Mouse (Mus musculus) midbrain, embryonic 11.5 days (tissue): ENCODE measurements around the gene Zbtb16. TPM values are rescaled to one million over a fixed set of nuclear protein-coding genes. Genes with fewer than 3 reads are reported as not detected.

ENCODE experiments used
- ATAC-seq: fragments of 200-750 bp; cut with Nextera tagmentation; 2 replicates; pipeline ENCODE4 v1.8.0; 2017; ENCODE audit warnings: moderate TSS enrichment, moderate library complexity; ENCODE audit not compliant: low FRiP score
- DNase-seq: peaks from one replicate; pipeline ENCODE4 v3.0.0; 2015; ENCODE audit warnings: low spot score; ENCODE audit errors: missing footprints
- H3K27ac ChIP-seq: fragments of 300-500 bp; sonication (generic); 2 replicates; pipeline ENCODE4 v1.5.1; 2014; ENCODE audit warnings: low read depth, low read length
- H3K27me3 ChIP-seq: fragments of 300-500 bp; sonication (generic); 2 replicates; pipeline ENCODE4 v1.6.1; 2014; ENCODE audit warnings: mild to moderate bottlenecking, low read length, moderate library complexity, mixed read lengths; ENCODE audit not compliant: control insufficient read depth, insufficient read depth
- H3K36me3 ChIP-seq: fragments of 300-500 bp; sonication (generic); 2 replicates; pipeline ENCODE4 v1.6.1; 2014; ENCODE audit warnings: mild to moderate bottlenecking, low read length, moderate library complexity, mixed read lengths; ENCODE audit not compliant: control insufficient read depth, insufficient read depth
- H3K4me1 ChIP-seq: fragments of 300-500 bp; sonication (generic); 2 replicates; pipeline ENCODE4 v1.6.1; 2014; ENCODE audit warnings: low read length; ENCODE audit not compliant: control insufficient read depth, insufficient read depth
- H3K4me2 ChIP-seq: fragments of 300-500 bp; sonication (generic); 2 replicates; pipeline ENCODE4 v1.6.1; 2014; ENCODE audit warnings: mild to moderate bottlenecking, moderate library complexity
- H3K4me3 ChIP-seq: fragments of 300-500 bp; sonication (generic); 2 replicates; pipeline ENCODE4 v1.5.1; 2014; ENCODE audit warnings: low read depth, low read length
- H3K9ac ChIP-seq: fragments of 300-500 bp; sonication (generic); 2 replicates; pipeline ENCODE4 v1.6.1; 2014; ENCODE audit warnings: low read length
- H3K9me3 ChIP-seq: fragments of 300-500 bp; sonication (generic); 2 replicates; pipeline ENCODE4 v1.6.1; 2016; ENCODE audit warnings: low read length; ENCODE audit not compliant: control insufficient read depth
- WGBS: fragments of 180-500 bp; shearing (Covaris S2); extraction: QIAGEN DNeasy Blood & Tissue Kit; methylation state at CpG from one replicate; pipeline ENCODE4 v1.1.7; 2014; 5-methylcytosine and 5-hydroxymethylcytosine counted together
- polyA plus RNA-seq: library from polyadenylated mRNA; unstranded; fragments of >200 nt; fragmentation: Nextera tagmentation; extraction: Ambion mirVana; gene quantifications from 2 replicates; pipeline ENCODE4 v1.2.1, GENCODE M21; 2014

Zbtb16 gene
- polyA plus RNA-seq, 1 experiment from 2014 or later = 15.0 TPM

- WGBS = 34% methylated on average over 13 of the region's 13 CpGs
- ATAC-seq (peak; percentile 23; the same call in 1 of the 2 replicates), DNase-seq (no peak)
- Histone ChIP-seq H3K27ac (peak overlapping the region; percentile 32; the same call in 1 of the 2 replicates), H3K27me3 (no peaks in the 10 kb centered on the region), H3K4me2 (no peak overlapping the region), H3K9ac (no peak overlapping the region), H3K4me1 (peaks cover 52% of the 10 kb centered on the region), H3K9me3 (no peaks in the 10 kb centered on the region), H3K36me3 (no peaks in the 10 kb centered on the region), H3K4me3 (no peak overlapping the region)
Measured at GRCm38 (mm10) chr9:48733817-48734544, 102.0 kb downstream of the Zbtb16 start.

- H3K36me3 ChIP-seq = no peaks in the 10 kb centered on the region
- ATAC-seq (no peak), DNase-seq (no peak)
- WGBS = 77% methylated on average over 6 of the region's 6 CpGs
- H3K9me3 ChIP-seq = no peaks in the 10 kb centered on the region
- H3K9ac ChIP-seq = no peak overlapping the region
- no peak overlapping the region for H3K4me2 ChIP-seq
- H3K4me1 ChIP-seq = peaks cover 61% of the 10 kb centered on the region
- H3K27ac ChIP-seq = no peak overlapping the region
- H3K27me3 ChIP-seq = no peaks in the 10 kb centered on the region
- H3K4me3 ChIP-seq = no peak overlapping the region
Measured at GRCm38 (mm10) chr9:48733083-48733482, 102.9 kb downstream of the Zbtb16 start.

- H3K9ac ChIP-seq = no peak overlapping the region
- no peaks in the 10 kb centered on the region for H3K27me3 ChIP-seq
- no peak overlapping the region for H3K4me3 ChIP-seq
- H3K4me2 ChIP-seq = no peak overlapping the region
- ATAC-seq (no peak), DNase-seq (no peak)
- H3K36me3 ChIP-seq = no peaks in the 10 kb centered on the region
- H3K9me3 ChIP-seq = no peaks in the 10 kb centered on the region
- no peak overlapping the region for H3K27ac ChIP-seq
- 81% methylated on average over 8 of the region's 8 CpGs for WGBS
- peaks cover 60% of the 10 kb centered on the region for H3K4me1 ChIP-seq
Measured at GRCm38 (mm10) chr9:48731651-48732536, 104.1 kb downstream of the Zbtb16 start.

- Histone ChIP-seq H3K27ac (no peak overlapping the region), H3K9me3 (no peaks in the 10 kb centered on the region), H3K9ac (no peak overlapping the region), H3K36me3 (no peaks in the 10 kb centered on the region), H3K4me2 (no peak overlapping the region), H3K4me3 (no peak overlapping the region), H3K4me1 (peaks cover 48% of the 10 kb centered on the region), H3K27me3 (no peaks in the 10 kb centered on the region)
- ATAC-seq = no peak
- 79% methylated on average over 10 of the region's 10 CpGs for WGBS
- DNase-seq = no peak
Measured at GRCm38 (mm10) chr9:48730446-48730979, 105.5 kb downstream of the Zbtb16 start.

- Histone ChIP-seq H3K36me3 (no peaks in the 10 kb centered on the region), H3K27me3 (no peaks in the 10 kb centered on the region), H3K4me2 (no peak overlapping the region), H3K4me3 (no peak overlapping the region), H3K4me1 (peaks cover 43% of the 10 kb centered on the region), H3K9me3 (no peaks in the 10 kb centered on the region), H3K9ac (no peak overlapping the region), H3K27ac (no peak overlapping the region)
- WGBS = 74% methylated on average over 3 of the region's 3 CpGs
- DNase-seq (no peak), ATAC-seq (no peak)
Measured at GRCm38 (mm10) chr9:48729471-48729870, 106.6 kb downstream of the Zbtb16 start.

- ATAC-seq (no peak), DNase-seq (no peak)
- Histone ChIP-seq H3K4me3 (no peak overlapping the region), H3K9ac (no peak overlapping the region), H3K36me3 (no peaks in the 10 kb centered on the region), H3K4me2 (no peak overlapping the region), H3K27ac (no peak overlapping the region), H3K9me3 (no peaks in the 10 kb centered on the region), H3K4me1 (peaks cover 40% of the 10 kb centered on the region), H3K27me3 (no peaks in the 10 kb centered on the region)
- 73% methylated on average over 13 of the region's 13 CpGs for WGBS
Measured at GRCm38 (mm10) chr9:48728731-48729123, 107.3 kb downstream of the Zbtb16 start.

GRCm38 (mm10) chr9:48728083-48728730, 107.8 kb downstream of the Zbtb16 start:
- DNase-seq (no peak), ATAC-seq (no peak)
- peaks cover 43% of the 10 kb centered on the region for H3K4me1 ChIP-seq
- no peak overlapping the region for H3K27ac ChIP-seq
- no peaks in the 10 kb centered on the region for H3K36me3 ChIP-seq
- WGBS = 63% methylated on average over 10 of the region's 10 CpGs
- no peaks in the 10 kb centered on the region for H3K27me3 ChIP-seq
- no peak overlapping the region for H3K4me2 ChIP-seq
- no peak overlapping the region for H3K9ac ChIP-seq
- no peaks in the 10 kb centered on the region for H3K9me3 ChIP-seq
- H3K4me3 ChIP-seq = no peak overlapping the region

- no peak overlapping the region for H3K9ac ChIP-seq
- no peaks in the 10 kb centered on the region for H3K36me3 ChIP-seq
- no peak overlapping the region for H3K27ac ChIP-seq
- H3K4me1 ChIP-seq = peaks cover 40% of the 10 kb centered on the region
- H3K4me2 ChIP-seq = no peak overlapping the region
- H3K27me3 ChIP-seq = no peaks in the 10 kb centered on the region
- H3K4me3 ChIP-seq = no peak overlapping the region
- ATAC-seq (no peak), DNase-seq (no peak)
- WGBS = 86% methylated on average over 8 of the region's 8 CpGs
- H3K9me3 ChIP-seq = no peaks in the 10 kb centered on the region
Measured at GRCm38 (mm10) chr9:48726341-48726740, 109.7 kb downstream of the Zbtb16 start.
